Mouse (Mus musculus): ENCODE data around the gene Rpl27a.

Rpl27a gene

GRCm38 (mm10) chr7:109518838-109519696 is at the start of gene Rpl27a:
Gene Rpl27a, plus strand, starts transcription at chr7:109519147.
- peak; percentile 98 to 99 for DNase-seq (ENCODE audit: low spot score in 2 of 2)

DNA sequence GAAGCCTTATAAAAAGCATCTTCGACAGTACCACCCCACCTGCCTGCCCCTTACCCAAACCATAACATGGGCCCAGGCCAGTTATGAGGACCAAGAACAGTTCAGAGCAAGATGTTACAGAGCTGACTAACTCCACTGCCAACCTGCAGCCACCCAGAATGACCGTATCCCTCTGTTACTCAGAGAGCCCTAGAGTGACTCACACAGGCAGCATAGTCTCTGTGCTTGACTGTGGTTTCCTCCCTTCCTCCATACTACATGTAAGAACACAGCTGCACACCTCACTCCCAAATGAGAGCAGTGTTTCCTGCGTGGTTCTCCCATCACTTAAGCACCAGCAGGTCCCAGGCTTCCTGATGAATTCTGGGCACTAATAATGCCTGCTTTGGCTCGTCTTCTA is 48.2 kb upstream of the Rpl27a start:
- DNase-seq (ENCODE audit: low spot score in 2 of 2): no peak

GRCm38 (mm10) chr7:109477926-109478325 is 41.0 kb upstream of the Rpl27a start:
- DNase-seq (ENCODE audit: low spot score in 2 of 2): no peak

DNA sequence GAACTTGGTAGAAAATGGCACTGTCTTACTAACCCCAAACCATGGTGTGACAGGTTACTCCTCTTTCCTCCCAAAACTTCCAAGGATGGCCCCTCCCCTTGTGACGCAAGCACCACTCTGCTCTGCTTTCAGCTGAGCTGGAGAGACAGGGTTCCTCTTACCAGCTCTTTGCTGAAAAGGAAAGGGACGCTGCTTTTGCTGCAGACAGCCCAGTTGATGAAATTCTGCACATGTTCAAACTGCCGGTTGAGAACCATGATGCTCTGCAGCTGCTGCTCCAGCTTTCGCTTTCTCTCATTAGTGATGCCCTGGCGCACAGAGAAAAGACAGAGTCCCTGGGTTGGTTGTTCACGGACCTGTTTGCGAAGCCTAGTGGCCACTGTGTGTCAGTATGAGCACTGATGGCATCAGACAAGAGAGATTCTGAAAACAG is 38.2 kb upstream of the Rpl27a start:
- no peak for DNase-seq (ENCODE audit: low spot score in 2 of 2)

DNA sequence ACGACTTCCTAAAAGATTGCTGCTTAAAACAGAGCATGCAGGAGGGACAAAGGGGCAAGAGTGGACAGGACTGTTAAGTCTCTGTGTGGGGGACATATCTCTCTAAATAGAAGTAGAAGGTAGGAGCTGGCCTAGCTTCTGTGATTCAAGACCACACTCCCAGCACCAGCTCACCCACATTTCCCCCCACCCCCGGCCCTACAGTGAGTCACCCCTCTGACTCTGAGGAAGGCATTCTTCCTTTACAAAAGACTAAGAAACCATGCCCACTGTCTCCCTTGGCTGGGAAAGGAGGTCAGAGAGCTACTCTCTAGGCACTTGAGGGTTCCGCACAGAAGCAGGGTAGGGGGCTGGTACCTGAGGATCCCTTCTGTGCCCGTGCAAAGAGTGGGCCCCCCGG is 34.7 kb upstream of the Rpl27a start:
- DNase-seq (ENCODE audit: low spot score in 2 of 2): no peak

DNA sequence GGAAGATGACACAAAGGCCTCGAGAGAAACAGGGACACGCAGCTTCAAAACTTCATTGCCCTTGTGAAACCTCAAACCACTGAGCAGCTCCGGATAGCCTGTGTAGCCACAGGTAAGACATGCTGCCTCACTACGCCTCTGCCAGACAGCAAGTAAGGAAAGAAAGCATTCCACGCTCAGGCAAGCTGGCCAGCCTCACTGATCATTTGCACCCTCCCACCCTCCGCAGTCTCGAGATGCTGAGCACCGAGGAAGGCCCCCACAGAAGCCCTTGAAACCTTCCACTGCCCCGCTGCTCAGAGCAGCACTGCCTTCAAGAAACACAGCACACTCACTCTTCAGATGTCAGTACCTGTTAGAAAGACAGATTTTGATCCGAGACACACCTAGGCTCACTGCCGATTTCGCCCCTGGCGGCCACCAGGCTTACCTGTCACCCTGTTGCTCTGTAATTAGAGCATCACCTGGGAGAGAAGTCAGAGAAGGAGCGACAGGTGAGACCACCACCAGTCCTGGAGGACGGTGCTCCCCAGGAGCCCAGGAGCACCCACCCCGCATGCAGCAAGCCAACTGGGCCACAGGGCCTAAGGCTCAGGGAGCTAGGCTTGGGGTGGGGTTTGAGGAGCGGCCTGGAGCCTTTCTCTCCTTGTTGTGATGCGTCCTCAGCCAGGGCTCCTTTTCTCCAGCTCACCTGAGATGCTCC is 26.2 kb upstream of the Rpl27a start:
- DNase-seq (ENCODE audit: low spot score in 2 of 2): no peak

DNA sequence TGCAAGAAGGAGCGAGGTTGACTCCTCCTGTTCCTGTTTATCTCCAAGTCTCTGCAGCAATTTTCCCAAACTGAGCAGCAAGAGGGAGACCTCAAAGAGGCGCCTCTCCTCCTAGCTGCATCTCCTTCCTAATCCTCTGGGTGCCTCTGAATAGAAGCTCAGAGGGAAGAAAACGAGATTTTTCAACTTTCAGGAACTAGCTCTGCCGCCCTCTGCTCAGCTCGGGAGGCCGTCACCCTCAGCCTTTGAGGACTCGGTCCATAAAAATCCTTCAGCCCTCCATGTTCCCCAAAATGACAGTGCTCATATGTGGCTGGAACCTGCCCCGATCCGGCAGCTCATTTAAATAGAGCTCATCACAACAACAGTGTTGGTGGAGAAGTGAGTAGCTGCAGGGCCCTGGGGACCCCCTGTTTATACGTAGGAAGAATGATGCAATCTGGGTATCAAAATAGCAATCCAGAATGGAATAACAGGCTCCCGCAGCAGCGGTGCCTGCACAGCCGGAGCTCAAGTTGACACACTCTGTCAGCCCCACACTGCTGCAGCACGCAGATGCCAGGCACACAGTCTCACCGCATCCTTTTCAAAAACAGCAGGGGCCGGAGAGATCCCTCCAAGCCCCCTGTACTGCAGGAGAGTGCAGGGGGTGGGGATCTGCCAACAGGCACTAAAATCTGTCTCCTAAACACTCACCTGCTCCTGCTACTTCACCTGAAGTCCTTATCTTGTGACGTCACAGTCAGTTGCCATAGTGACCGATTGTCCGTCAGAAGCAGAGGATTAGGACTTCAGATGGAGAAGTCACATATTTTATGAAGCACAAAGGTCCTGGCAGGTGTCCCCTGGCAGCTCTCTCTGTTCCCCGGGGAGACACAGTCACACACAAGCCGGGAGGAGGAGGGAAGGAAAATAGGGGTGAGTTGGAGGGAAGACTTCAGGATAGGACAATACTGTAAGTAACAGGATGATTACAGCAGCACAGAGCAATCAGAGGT is 25.3 kb upstream of the Rpl27a start:
- DNase-seq (ENCODE audit: low spot score in 2 of 2): no peak

GRCm38 (mm10) chr7:109497507-109497906 is 21.4 kb upstream of the Rpl27a start:
- no peak for DNase-seq (ENCODE audit: low spot score in 2 of 2)

GRCm38 (mm10) chr7:109507119-109507518 is 11.8 kb upstream of the Rpl27a start:
- DNase-seq (ENCODE audit: low spot score in 2 of 2): no peak

DNA sequence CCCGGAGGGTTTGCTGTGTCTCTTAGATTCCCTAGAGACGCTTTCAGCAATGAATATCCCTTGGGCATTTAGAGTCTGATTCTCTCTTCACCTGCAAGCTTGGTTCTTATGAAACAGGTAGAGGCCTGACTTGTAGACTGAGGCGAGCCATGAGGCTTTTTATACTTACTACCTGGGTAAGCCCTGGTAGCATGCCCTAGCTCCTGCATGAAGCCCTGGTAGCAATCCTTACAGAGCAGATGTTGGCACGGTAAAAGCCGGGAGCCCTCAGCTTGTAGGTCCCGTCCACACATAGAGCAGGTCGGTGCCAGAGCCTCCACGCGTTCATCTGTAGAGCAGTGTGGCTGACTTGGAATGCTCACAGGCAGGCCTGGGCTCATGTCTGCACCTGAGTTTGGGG is 11.4 kb upstream of the Rpl27a start:
- no peak for DNase-seq (ENCODE audit: low spot score in 2 of 2)

DNA sequence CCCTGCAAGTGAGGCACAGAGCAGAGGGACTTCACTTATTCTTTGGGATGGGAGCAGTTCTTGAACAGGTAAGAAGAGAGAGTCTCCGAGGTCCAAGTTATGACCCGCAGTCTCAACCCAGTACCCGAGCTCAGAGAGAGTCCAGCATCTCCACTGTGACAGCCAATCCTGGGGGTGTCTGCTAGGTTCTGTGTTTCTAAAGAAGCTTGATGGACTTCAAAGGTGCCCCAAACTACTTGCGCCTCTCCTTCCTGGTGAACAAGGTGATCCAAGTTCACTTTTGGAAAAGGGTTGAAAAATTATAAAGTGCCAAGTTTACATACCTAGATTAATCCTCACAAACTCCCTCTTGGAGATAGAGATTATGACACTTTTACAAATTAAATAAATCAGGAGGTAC is 10.9 kb upstream of the Rpl27a start, which contains the start of gene Trim66:
Trim66 (minus strand) TSS at position 101 of the 400 bp plus-strand sequence.
- DNase-seq (ENCODE audit: low spot score in 2 of 2): no peak

GRCm38 (mm10) chr7:109510799-109511198 is 8.1 kb upstream of the Rpl27a start:
- no peak for DNase-seq (ENCODE audit: low spot score in 2 of 2)

- no peak for DNase-seq (ENCODE audit: low spot score in 2 of 2)
Measured at GRCm38 (mm10) chr7:109511838-109512237, 7.1 kb upstream of the Rpl27a start.

DNA sequence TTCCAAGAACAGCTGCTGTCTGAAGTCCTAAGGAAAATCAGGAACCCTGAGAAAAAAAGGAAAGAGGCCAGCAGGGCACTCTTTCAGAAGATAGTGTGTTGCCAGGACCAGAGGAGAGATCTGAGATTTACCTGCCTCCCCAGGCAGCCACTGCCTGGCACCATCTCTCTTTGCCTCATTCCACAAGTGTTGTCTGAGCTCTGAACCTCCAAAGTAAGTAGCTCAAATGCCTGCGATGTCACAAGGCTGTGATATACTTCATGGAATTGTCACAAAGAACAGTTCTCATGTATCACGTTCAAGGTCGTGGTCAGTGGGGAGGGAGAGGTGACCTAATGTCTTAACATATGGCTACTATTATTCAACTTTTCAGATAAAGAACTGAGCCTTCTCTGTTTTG is 2.4 kb upstream of the Rpl27a start:
- DNase-seq (ENCODE audit: low spot score in 2 of 2): no peak

DNA sequence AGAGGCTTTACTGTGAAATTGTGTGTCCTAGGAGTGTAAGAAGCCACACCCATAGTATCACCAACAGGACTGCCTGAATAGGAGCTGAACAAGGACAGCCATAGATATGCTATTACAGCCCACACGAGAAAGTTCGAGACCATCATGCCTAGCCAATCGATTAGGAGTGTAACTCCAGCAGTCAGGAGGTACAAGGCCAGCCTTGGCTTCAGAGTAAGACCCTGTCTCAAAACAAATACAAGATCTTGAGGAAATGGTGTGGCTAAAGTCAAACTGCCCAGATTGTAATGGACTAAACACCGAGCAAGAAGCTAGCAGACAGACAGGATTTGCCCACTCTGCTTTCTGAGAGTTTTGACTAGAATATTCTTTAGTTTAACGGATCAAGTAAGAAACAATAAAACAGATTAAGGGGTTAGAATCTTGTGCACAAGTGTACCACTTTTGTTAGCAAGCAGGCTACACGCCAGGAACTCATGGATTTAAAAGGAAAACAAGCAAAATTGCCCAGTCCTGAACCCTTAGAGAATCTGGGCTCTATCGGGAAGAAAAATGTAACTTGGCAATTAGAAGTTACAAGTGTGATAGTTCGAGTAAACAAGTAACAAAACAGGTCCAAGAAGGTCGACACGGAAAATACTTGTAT is 788 bp upstream of the Rpl27a start:
- no peak for DNase-seq (ENCODE audit: low spot score in 2 of 2)

DNA sequence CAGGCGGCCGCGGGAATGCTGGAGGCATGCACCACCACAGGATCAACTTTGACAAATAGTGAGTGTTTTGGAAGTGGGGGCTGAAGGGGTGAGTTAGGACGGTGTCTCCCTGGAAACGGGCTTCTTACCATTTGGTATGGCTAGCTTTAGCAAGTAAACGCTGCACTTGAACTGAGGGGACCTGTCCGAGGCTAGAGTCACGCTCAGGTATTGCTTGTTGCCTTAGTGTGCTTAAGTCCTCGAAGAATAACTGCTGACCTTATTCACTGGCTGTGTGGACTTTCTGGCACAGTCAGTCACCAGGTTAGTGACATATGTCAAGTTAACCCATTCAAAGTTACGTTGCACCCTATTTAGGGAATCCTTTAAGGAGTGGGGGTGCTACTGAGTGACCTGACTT is 989 bp downstream of the Rpl27a start:
- DNase-seq (ENCODE audit: low spot score in 2 of 2): no peak

DNA sequence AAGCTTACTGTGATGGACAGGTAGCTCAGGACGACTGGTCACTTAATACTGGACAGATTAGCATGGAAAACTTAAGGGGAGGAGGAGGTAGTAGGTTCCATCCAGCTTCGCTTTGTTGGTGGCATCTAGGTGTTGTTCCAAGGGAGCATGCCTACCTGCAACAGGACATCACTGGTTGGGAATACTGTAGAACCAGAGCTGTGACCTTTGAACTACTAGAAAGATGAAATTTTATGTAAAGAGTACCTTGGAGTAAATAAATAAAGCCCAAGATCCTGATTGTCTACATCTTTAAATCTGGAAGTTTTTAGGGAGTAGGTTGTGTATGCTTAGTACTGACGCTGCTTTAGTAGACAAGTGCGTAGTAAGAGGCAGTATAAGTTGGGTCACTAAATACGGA is 3.1 kb downstream of the Rpl27a start:
- DNase-seq (ENCODE audit: low spot score in 2 of 2): no peak

DNA sequence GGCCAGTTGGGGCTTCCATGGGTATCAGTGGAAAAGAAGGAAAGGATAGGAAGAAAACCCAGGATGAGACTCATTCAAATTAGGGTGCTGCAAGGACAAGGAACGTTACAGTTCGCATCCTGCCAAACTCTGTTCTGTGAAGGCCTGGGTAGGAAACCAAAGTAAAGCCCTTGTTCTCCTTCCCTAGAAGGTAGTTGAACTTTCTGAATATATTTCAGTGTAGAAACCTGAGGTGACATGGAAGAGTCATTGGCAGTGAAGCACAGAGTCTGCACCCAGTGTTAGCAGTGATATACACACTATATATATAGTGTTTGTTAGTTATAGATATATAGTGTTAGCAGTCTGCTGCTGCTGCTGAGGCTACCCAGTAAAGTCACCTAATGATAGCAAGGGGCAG is 4.4 kb downstream of the Rpl27a start:
- DNase-seq (ENCODE audit: low spot score in 2 of 2): no peak

DNA sequence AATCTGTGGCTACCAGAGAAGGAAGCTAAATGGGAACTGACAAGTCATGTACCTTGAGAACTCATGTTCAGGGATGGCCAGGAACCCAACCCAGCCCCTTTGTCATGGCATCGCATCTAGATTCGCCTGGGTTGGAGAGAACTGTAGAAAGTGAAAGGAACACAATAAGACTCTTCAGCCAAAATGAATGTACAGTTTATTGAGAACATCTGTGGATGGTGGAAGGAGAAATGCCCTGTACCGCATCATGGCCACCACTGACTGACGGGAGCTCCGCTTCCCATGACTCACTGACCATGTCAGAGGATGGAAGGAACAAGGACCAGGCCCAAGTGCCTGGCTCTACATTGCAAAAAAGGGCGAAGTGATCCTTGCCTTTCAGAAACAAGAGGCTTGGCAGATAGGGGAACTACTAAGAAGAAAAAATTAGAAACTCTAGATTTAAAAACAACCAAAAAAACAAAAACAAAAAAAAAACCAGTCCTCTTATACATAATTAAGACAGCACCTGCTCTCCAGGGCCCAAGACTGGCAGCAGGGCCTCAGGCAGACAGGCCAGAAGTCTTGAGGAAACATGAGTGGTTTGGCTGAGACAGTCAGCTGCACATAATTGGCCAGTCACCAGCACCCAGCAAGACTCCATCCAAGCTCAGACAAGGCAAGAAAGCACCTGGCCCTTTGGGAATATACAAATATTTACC is 4.9 kb downstream of the Rpl27a start:
- DNase-seq (ENCODE audit: low spot score in 2 of 2): no peak

- DNase-seq (ENCODE audit: low spot score in 2 of 2): no peak
Measured at GRCm38 (mm10) chr7:109524442-109524744, 5.4 kb downstream of the Rpl27a start.

DNA sequence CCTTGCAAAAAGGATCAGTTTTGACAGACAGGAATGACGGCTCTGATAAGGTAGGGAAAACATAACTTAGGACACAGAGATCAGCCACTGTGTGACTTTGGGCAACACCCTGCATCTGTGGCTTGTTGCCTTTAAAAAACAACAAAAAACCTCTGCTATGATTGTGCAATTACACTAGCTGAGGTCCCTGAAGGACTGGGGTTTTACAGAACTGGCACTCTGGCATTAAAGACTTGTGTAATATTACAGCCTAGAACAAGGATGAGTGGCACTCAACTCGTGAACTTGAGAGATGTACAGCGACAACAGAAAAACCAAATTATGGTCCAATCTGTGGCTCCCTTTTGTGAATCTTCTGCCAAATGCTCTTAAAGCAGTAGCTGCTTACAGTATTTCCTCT is 5.8 kb downstream of the Rpl27a start:
- DNase-seq (ENCODE audit: low spot score in 2 of 2): no peak

All from urinary bladder, postnatal 36 days (tissue).